Mouse (Mus musculus): ENCODE measurements around the gene Shisa5.

DNA sequence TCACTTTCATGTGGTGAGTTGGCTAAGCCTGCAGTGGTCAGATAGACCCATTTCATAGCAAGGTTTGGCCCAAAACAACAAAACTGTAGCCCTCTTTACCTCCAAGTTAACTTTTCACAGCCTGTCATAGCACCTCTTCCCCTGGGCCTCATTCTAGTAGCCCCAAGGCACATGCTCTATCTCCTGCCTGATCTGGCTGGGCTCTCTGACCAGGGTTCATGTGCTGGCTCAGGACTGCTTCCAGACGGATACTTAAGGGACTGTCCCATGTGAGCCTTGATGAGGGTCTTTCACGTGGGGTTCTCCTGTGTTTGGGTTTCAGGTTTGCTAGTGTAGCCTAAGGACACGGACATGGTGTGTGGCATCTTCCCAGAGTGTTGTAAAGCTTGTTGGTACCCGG is 1.3 kb downstream of the Shisa5 start:
- TF ChIP-seq POLR2A (IDR thresholded peaks at IDR 0.05; ENCODE audit: borderline replicate concordance, low read depth, low read length) (no peak), CTCF (IDR thresholded peaks at IDR 0.05; ENCODE audit: low read depth, low read length) (no peak)

Data from bone marrow macrophage, adult 2 months (primary cell).